Mouse (Mus musculus) monocyte, adult 2 months (primary cell): ENCODE results near the gene Il10ra.

Source experiments
- DNase-seq, 2 experiments: peaks; one replicate each; pipeline ENCODE4 v3.0.0; 2022; ENCODE audit warnings: low spot score in 2 of 2, low read depth in 1 of 2

Il10ra gene

DNA sequence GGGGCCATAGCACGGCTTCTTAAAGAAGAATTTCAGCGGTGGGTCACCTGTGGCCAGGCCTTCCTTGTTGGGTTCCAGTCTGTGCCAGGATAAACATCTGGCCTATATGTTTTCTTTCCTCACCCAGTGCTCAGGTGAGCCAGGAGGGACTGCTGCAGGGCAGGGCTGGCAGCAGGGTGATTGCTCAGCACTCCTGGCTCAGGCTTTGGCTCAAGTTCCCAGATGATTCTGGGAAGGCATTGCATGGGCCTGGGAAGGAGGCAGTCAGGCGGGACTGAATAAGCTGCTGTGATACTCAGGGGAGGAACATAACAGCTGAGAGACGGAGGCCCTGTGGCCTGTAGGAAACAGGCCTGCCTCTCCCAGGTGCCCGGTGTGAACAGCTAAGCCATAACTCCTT, 63.8 kb downstream of the Il10ra start:
- DNase-seq = no peak
